Mouse (Mus musculus): ENCODE measurements around the gene Clcn1.

DNA sequence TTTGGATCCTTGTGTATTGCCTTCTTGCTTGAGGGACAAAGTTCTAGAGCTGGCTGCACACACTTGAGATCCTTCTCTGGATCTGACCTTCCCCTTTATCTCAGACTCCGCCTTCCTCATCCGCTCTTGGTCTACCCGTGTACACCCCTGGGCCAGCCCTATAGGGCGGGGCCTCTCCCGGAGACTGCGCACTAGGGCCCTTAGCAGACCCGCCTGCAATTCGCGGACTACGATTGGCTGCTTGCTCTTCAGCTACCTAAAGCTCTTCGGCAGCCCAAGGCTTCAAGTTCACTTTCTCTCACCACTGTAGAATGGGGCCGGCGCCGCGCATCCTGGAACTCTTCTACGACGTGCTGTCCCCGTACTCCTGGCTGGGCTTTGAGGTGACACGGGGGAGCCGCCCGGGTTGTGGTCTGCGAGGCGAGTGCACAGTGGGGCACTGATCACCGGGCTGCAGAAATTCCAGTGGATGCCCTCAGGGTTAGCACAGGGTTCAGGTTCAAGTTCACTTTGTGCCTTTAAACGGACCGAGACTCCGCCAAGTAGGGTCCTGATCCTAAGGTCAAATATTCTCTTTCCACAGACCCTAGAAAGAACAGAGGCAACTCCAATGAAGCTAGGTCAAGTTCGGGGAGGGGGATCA is 40.7 kb upstream of the Clcn1 start, which contains the start of gene Gstk1:
- TF ChIP-seq CTCF (conservative IDR thresholded peaks at IDR 0.05; ENCODE audit: low read length) (no peak), POU5F1 (IDR thresholded peaks at IDR 0.05; ENCODE audit: borderline replicate concordance, low read length) (no peak)

Measured in E14TG2a.4 (cell line).